Mouse (Mus musculus) heart, adult 2 months (tissue): Measurements from ENCODE around the gene Vwa8. TPM values are rescaled to one million over a fixed set of nuclear protein-coding genes. Genes with fewer than 3 reads are reported as not detected.
A peak's percentile ranks its signal among the peaks of the same experiment; 100 is the strongest.

Experiments
- DNase-seq, 2 experiments: peaks; one replicate each; pipeline ENCODE4 v3.0.0; 2021
- H3K27ac ChIP-seq: fragments of 200-600 bp; 2 replicates; pipeline ENCODE4 v1.8.1; 2022
- H3K27me3 ChIP-seq: fragments of 200-500 bp; 2 replicates; pipeline ENCODE4 v1.6.1; 2012; ENCODE audit warnings: mild to moderate bottlenecking, low read length, inconsistent platforms, mixed read lengths; ENCODE audit not compliant: control insufficient read depth, insufficient read depth
- H3K36me3 ChIP-seq: fragments of 200-500 bp; 2 replicates; pipeline ENCODE4 v1.6.1; 2012; ENCODE audit warnings: low read length, inconsistent platforms; ENCODE audit not compliant: control insufficient read depth, insufficient read depth
- H3K4me1 ChIP-seq: fragments of 200-500 bp; 2 replicates; pipeline ENCODE4 v1.6.1; 2011; ENCODE audit warnings: low read length; ENCODE audit not compliant: control insufficient read depth, insufficient read depth
- H3K4me3 ChIP-seq: fragments of 200-600 bp; 2 replicates; pipeline ENCODE4 v1.8.1; 2022
- H3K79me2 ChIP-seq: fragments of 200-500 bp; replicated peaks from 2 replicates; pipeline ENCODE4 v1.6.1; 2012; ENCODE audit warnings: mild to moderate bottlenecking, inconsistent platforms, low read length, moderate library complexity, mixed read lengths; ENCODE audit not compliant: control insufficient read depth, insufficient read depth
- H3K9ac ChIP-seq: fragments of 200-500 bp; 2 replicates; pipeline ENCODE4 v1.6.1; 2012; ENCODE audit warnings: low read depth, mild to moderate bottlenecking, control low read depth, inconsistent platforms, low read length, mixed read lengths
- CTCF ChIP-seq: fragments of 200-600 bp; IDR thresholded peaks from 2 replicates; pipeline ENCODE4 v1.8.1; 2022; ENCODE audit warnings: antibody characterized with exemption, mild to moderate bottlenecking, moderate library complexity
- EP300 ChIP-seq: fragments of 200-500 bp; IDR thresholded peaks from 2 replicates; pipeline ENCODE4 v1.6.1; 2011; ENCODE audit warnings: low read depth, low read length, control low read depth; ENCODE audit not compliant: insufficient read depth
- POLR2A ChIP-seq: fragments of 200-500 bp; IDR thresholded peaks from 2 replicates; pipeline ENCODE4 v1.6.1; 2011; ENCODE audit warnings: mild to moderate bottlenecking, low read depth, low read length, control low read depth; ENCODE audit not compliant: insufficient read depth
- WGBS: fragments of 180-500 bp; shearing (Covaris S2); methylation state at CpG from one replicate; pipeline ENCODE4 v1.1.7; 2018; 5-methylcytosine and 5-hydroxymethylcytosine counted together
- intact Hi-C: fragments of 180-260 bp; cut with DNase I; formaldehyde crosslinking; loops from one replicate; pipeline ENCODE4 v1.15.1; 2025
- polyA plus RNA-seq: library from polyadenylated mRNA; depleted of rRNA; stranded (reverse); fragments of >200 nt; gene quantifications from 2 replicates; pipeline ENCODE4 v1.2.3, GENCODE M21; 2012
- total RNA-seq, 2 experiments: library from RNA; stranded (reverse); gene quantifications; 2 replicates each; pipeline ENCODE4 v1.2.3; 2021

The Vwa8 gene
- total and polyA plus RNA-seq, 3 experiments: 58.8 to 177 (median 150) TPM

DNA sequence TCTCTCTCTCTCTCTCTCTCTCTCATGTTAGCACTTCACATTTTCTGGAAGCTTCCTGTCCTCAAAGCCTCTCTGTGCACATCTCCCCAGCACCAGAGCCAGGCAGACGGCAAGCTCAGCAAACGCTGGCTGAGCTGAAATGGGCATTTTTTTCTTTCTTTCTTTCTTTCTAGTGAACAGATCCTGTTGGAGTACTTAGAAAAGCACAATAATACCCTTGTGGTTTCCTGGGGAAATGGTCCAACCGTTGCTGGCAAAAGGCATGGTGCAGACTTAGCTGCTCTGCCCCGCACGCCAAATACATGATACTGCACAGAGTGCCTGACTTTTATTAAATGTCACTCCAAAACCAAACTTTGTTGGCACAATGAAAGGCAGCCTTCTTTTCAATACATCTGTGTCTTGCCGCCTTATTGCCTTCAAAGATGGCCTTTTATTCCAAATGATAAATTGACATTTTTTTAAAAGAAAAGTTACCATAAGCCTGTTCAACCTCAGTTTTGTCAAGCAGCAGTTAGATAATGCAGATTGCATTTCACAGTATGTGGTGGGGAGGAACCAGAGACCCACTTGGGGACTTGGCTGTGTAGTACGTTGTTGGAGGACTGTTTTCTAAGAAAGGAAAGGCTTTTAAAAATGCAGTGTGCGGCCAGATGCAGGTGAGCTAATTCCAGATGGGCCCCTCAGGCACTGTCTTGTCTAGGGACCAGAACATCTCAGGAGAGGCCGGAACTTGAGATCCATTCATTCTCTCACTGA lies 351.5 kb downstream of the Vwa8 start:
- Histone ChIP-seq H3K27me3 (no peaks in the 10 kb centered on the region), H3K9ac (no peak overlapping the region), H3K36me3 (no peaks in the 10 kb centered on the region), H3K4me3 (no peak overlapping the region), H3K27ac (no peak overlapping the region), H3K4me1 (peaks cover 3% of the 10 kb centered on the region), H3K79me2 (no peaks in the 10 kb centered on the region)
- DNase-seq: peak in 1 of 2 experiments; percentile 26
- 56% methylated on average over 9 of the region's 9 CpGs for WGBS
- intact Hi-C loops: no loop called here
- TF ChIP-seq CTCF (peak; percentile 21), EP300 (no peak)

DNA sequence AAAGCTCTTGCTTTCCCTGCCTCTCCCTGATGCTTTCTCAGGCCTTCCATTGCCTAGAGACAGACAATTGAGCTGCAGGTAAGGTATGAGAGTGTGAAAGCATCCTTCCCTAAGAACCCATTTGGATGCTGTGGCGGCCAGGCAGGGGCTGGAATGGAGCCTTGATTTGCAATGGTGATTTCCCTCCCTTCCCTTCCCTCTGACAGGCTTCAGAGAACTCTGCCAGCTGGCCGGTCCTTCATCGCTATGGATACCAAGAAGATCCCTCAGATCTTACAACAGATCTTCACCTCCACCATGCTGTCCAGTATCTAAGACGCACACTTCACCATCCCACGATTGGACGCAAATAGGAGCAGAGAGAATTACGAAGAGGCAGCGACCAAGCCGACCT lies 352.0 kb downstream of the Vwa8 start:
- 92% methylated on average over 9 of the region's 9 CpGs for WGBS
- Histone ChIP-seq H3K27me3 (no peaks in the 10 kb centered on the region), H3K36me3 (no peaks in the 10 kb centered on the region), H3K4me3 (no peak overlapping the region), H3K27ac (no peak overlapping the region), H3K79me2 (no peaks in the 10 kb centered on the region), H3K4me1 (peaks cover 5% of the 10 kb centered on the region), H3K9ac (no peak overlapping the region)
- intact Hi-C loops: no loop called here
- no peak for DNase-seq
- TF ChIP-seq CTCF (no peak), EP300 (no peak), POLR2A (no peak)

DNA sequence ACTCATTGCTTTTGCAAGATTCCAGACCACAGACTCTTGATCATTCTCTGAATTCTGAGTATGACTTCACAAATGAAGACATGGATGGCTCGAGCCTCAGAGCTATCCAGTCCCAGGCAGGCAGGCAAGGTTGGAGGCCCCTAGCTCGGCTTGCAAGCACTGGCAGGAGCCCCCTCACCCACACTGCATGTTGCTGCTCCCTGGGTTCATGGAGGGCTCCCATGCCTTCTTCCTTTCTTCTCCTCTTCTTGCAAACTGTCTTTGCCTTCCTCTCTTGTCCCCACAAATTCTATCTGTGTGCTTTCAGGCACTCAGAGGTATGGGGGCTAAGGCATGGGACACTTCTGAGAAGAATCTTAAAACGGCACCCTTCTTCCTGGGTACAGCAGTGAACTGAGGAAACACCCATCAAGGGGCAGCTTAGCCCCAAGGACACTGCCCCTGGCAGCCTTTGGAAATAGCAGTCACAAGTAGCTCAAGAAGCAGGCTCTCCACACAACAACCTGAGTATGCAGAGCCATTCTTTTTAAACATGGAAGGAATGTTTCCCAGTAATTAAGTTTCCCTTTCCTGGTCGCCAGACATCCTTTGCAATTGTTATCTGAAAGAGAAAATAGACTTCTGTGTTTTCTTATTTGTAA lies 354.0 kb downstream of the Vwa8 start:
- TF ChIP-seq EP300 (no peak), POLR2A (no peak), CTCF (no peak)
- H3K9ac ChIP-seq: no peak overlapping the region
- DNase-seq: no peak
- no peaks in the 10 kb centered on the region for H3K36me3 ChIP-seq
- H3K79me2 ChIP-seq: no peaks in the 10 kb centered on the region
- no peak overlapping the region for H3K4me3 ChIP-seq
- H3K4me1 ChIP-seq: peaks cover 7% of the 10 kb centered on the region
- no peaks in the 10 kb centered on the region for H3K27me3 ChIP-seq
- intact Hi-C loops: no loop called here
- peak overlapping the region; percentile 57 for H3K27ac ChIP-seq
- 69% methylated on average over 4 of the region's 4 CpGs for WGBS

DNA sequence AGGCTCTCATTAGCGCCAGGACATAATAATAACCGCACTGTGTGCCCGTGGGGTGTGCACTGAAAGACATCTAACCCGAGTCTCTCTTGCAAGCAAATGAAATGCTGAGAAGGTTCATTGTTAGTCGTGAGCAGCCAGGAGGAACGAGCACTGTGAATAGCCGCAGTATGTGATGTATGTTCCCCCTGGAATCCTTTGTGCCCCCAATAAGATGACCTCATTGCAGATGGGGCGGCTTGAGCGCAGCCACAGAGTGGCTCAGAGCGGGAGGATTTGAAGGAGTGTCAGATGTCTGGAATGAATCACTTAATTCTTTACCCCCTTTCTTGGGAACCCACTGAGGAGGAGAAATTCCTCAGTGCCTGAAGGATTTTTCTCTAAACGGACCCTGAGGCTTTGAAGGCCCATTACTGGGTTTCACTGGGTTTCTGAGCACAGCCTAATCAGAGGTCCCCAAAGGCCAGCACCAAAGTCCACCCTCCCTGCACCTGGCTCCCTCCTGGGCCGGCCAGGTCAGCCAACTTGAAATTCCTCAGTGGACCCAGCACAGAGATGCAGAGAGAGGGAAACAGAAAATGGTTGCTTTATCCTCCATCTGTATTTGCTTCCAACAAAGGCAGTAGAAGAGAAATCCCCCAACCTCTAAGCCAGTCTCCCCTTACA lies 354.8 kb downstream of the Vwa8 start:
- peak overlapping the region; percentile 57 for H3K27ac ChIP-seq
- TF ChIP-seq EP300 (no peak), CTCF (no peak), POLR2A (no peak)
- 56% methylated on average over 12 of the region's 12 CpGs for WGBS
- H3K9ac ChIP-seq: peak overlapping the region; percentile 42; the same call in 1 of the 2 replicates
- intact Hi-C loops: no loop called here
- H3K79me2 ChIP-seq: no peaks in the 10 kb centered on the region
- no peaks in the 10 kb centered on the region for H3K36me3 ChIP-seq
- no peak for DNase-seq
- no peaks in the 10 kb centered on the region for H3K27me3 ChIP-seq
- peaks cover 7% of the 10 kb centered on the region for H3K4me1 ChIP-seq
- no peak overlapping the region for H3K4me3 ChIP-seq

DNA sequence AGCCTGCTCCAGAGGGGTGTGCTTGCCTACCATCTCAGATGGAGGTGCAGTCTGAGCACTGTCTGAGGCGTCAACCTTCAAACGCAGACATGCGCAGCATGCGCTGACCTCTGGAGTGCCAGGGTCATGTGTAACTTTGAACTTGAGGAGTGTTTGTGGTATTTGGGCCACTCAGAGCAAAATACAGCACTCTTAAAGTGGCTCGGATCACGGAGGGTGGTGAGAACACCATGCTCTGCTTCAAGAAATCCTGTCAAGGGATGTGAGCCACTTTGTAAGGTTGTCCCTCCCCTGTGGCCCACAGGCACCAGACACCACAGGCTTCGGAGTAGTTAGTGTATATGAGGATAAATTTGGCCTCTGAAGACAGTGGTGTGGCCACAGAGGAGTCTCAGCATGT lies 356.0 kb downstream of the Vwa8 start:
- DNase-seq: no peak
- WGBS: 97% methylated on average over 7 of the region's 7 CpGs
- H3K79me2 ChIP-seq: no peaks in the 10 kb centered on the region
- H3K9ac ChIP-seq: no peak overlapping the region
- no peak overlapping the region for H3K4me3 ChIP-seq
- H3K27ac ChIP-seq: no peak overlapping the region
- H3K4me1 ChIP-seq: peaks cover 7% of the 10 kb centered on the region
- TF ChIP-seq CTCF (no peak), POLR2A (no peak)
- no peaks in the 10 kb centered on the region for H3K36me3 ChIP-seq
- H3K27me3 ChIP-seq: no peaks in the 10 kb centered on the region
- intact Hi-C loops: no loop called here

DNA sequence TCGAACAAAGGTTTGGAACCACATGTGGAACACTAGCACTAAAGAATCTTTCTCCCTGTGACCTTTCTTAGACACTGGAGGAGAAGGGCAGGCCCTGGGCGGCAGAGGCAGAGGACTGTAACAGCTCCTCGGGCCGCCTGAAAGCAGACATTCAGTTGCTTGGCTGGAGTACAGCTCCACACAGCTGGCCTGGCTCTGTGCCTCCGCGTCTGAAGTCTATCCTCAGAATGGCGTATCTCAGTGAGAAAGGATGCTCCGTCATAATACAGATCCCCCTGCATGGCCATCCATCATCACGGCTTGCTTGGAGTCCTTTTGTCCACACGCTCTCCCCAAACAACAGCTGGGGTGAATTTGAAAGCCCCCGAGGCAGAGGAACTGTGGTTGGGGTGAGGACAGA lies 357.4 kb downstream of the Vwa8 start:
- Histone ChIP-seq H3K4me1 (peaks cover 7% of the 10 kb centered on the region), H3K27me3 (no peaks in the 10 kb centered on the region), H3K4me3 (no peak overlapping the region), H3K27ac (no peak overlapping the region), H3K79me2 (no peaks in the 10 kb centered on the region), H3K36me3 (no peaks in the 10 kb centered on the region), H3K9ac (no peak overlapping the region)
- TF ChIP-seq CTCF: no peak
- no peak for TF ChIP-seq EP300
- no peak for TF ChIP-seq POLR2A
- DNase-seq: peak; percentile 73 to 82
- WGBS: 37% methylated on average over 11 of the region's 11 CpGs
- intact Hi-C loops: no loop called here
